Mouse (Mus musculus) kidney, adult 2 months (tissue): Measurements from ENCODE around the gene Rab26.

Experiments used
- CTCF ChIP-seq: fragments of 200-500 bp; conservative IDR thresholded peaks from 2 replicates; pipeline ENCODE4 v1.5.1; 2011; ENCODE audit warnings: low read depth, mild to moderate bottlenecking, control low read depth, low read length, moderate library complexity, mixed read lengths; ENCODE audit not compliant: insufficient read depth, insufficient read length
- POLR2A ChIP-seq: fragments of 200-500 bp; IDR thresholded peaks from one replicate; pipeline ENCODE4 v1.6.1; 2011; ENCODE audit warnings: low read depth, low read length, control low read depth

DNA sequence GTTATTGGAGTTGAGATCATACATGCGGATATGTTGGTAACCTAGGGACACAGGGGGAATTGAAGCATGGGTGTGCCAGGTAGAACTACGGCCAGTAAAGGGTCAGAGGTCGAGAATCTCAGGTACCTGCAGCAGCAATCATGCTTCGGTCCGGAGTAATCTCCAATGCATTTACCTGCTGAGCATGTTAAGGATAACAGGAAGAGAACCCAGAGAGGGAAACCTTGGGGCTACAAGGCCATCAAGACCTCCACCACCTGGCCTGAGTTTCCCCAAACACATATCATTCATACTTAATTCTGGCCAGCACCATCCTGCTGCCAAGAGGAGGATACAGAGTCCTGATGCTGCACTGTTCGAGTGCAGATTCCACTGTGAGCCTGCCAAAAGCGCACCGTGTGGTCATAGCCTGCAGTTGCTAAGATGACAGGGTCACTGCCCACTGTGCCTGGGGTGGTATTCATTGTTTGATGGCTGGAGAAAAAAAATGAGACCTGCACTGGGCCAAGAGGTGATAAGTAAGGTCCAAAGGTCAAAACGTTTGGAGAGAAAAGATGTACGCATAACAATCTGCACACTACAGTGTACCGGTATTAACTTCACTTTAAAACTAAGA, 55.9 kb downstream of the Rab26 start:
- TF ChIP-seq CTCF (peak; percentile 37), POLR2A (no peak)
